Mouse (Mus musculus): Measurements from ENCODE around the gene Fat1.

- TF ChIP-seq CTCF (IDR thresholded peaks at IDR 0.05; ENCODE audit: low read depth, low read length): no peak
- TF ChIP-seq EP300 (IDR thresholded peaks at IDR 0.05; ENCODE audit: insufficient read depth, low read depth, low read length): 0 out of 2 replicates have a peak, but pooled peaks have one; percentile 43
Observed at GRCm38 (mm10) chr8:44985326-44986288, 50.4 kb downstream of the Fat1 start.

Data from ES-Bruce4 (cell line).